Mouse (Mus musculus) olfactory bulb, adult 2 months (tissue): ENCODE measurements around the gene Slc22a4. TPM values are rescaled to one million over a fixed set of nuclear protein-coding genes. Genes with fewer than 3 reads are reported as not detected.
"Not testable (repeated sequence)": the region's sequence is repeated elsewhere in the genome, so short reads cannot be mapped to it uniquely, and the experiment has no call there.

Experiments used
- H3K27ac ChIP-seq: fragments of 200-500 bp; 2 replicates; pipeline ENCODE4 v1.5.1; 2012; ENCODE audit warnings: low read depth, low read length; ENCODE audit not compliant: insufficient read depth
- H3K4me1 ChIP-seq: fragments of 200-500 bp; 2 replicates; pipeline ENCODE4 v1.6.1; 2012; ENCODE audit warnings: low read length; ENCODE audit not compliant: control insufficient read depth, insufficient read depth
- H3K4me3 ChIP-seq: fragments of 200-500 bp; 2 replicates; pipeline ENCODE4 v1.5.1; 2012; ENCODE audit warnings: mild to moderate bottlenecking, low read depth, low read length, moderate library complexity; ENCODE audit not compliant: insufficient read depth
- CTCF ChIP-seq: fragments of 200-500 bp; IDR thresholded peaks from 2 replicates; pipeline ENCODE4 v1.5.1; 2012; ENCODE audit warnings: low read depth, mild to moderate bottlenecking, low read length, moderate library complexity; ENCODE audit not compliant: insufficient read depth
- POLR2A ChIP-seq: fragments of 200-500 bp; IDR thresholded peaks from 2 replicates; pipeline ENCODE4 v1.6.1; 2012; ENCODE audit warnings: mild to moderate bottlenecking, low read depth, low read length, moderate library complexity; ENCODE audit not compliant: insufficient read depth
- WGBS: fragments of 180-500 bp; shearing (Covaris S2); methylation state at CpG from one replicate; pipeline ENCODE4 v1.1.7; 2018; 5-methylcytosine and 5-hydroxymethylcytosine counted together
- polyA plus RNA-seq: library from polyadenylated mRNA; stranded (reverse); fragments of >200 nt; gene quantifications from 2 replicates; pipeline ENCODE4 v1.2.4, GENCODE M21; 2012; ENCODE audit warnings: low replicate concordance; ENCODE audit not compliant: missing spikeins, insufficient read depth, insufficient read length

Slc22a4 gene
- polyA plus RNA-seq, 1 experiment = not detected

- H3K4me3 ChIP-seq, H3K27ac ChIP-seq, H3K4me1 ChIP-seq: not testable (repeated sequence)
- 46% methylated on average over 12 of the region's 12 CpGs for WGBS
- 0 out of 2 replicates have a peak, but pooled peaks have one; percentile 15 for TF ChIP-seq CTCF
These were observed 24.9 kb downstream of the Slc22a4 start for GRCm38 (mm10) chr11:54002761-54003717.

- no peak overlapping the region for H3K4me3 ChIP-seq
- TF ChIP-seq POLR2A (no peak), CTCF (peak; percentile 62)
These were observed 25.6 kb downstream of the Slc22a4 start for GRCm38 (mm10) chr11:54002147-54002760.

GRCm38 (mm10) chr11:53997661-53998060 lies 30.2 kb downstream of the Slc22a4 start:
- TF ChIP-seq CTCF (no peak), POLR2A (no peak)
- Histone ChIP-seq H3K4me3 (no peak overlapping the region), H3K4me1 (no peaks in the 10 kb centered on the region), H3K27ac (no peak overlapping the region)
- WGBS = 88% methylated on average over 2 of the region's 2 CpGs

More at GRCm38 (mm10) chr11:54002147-54002760, 25.6 kb downstream of the Slc22a4 start:
- Histone ChIP-seq H3K4me1 (no peaks in the 10 kb centered on the region), H3K27ac (no peak overlapping the region)
- 3% methylated on average over 5 of the region's 5 CpGs for WGBS

GRCm38 (mm10) chr11:53992264-53992663 lies 35.6 kb downstream of the Slc22a4 start:
- 83% methylated on average over 4 of the region's 4 CpGs for WGBS
- H3K4me1 ChIP-seq = no peaks in the 10 kb centered on the region

GRCm38 (mm10) chr11:53989232-53989631 lies 38.7 kb downstream of the Slc22a4 start:
- H3K4me3 ChIP-seq = no peak overlapping the region
- 67% methylated on average over 1 of the region's 1 CpGs for WGBS
- no peak overlapping the region for H3K27ac ChIP-seq
- TF ChIP-seq POLR2A (no peak), CTCF (no peak)
- H3K4me1 ChIP-seq = no peaks in the 10 kb centered on the region

More at GRCm38 (mm10) chr11:53992264-53992663, 35.6 kb downstream of the Slc22a4 start:
- no peak overlapping the region for H3K4me3 ChIP-seq
- no peak for TF ChIP-seq POLR2A
- TF ChIP-seq CTCF = no peak
- no peak overlapping the region for H3K27ac ChIP-seq

- Histone ChIP-seq H3K4me1 (no peaks in the 10 kb centered on the region), H3K27ac (no peak overlapping the region), H3K4me3 (no peak overlapping the region)
- no peak for TF ChIP-seq POLR2A
- TF ChIP-seq CTCF = no peak
- 89% methylated on average over 4 of the region's 4 CpGs for WGBS
These were observed 39.8 kb downstream of the Slc22a4 start for GRCm38 (mm10) chr11:53988081-53988480.

- Histone ChIP-seq H3K4me1 (peaks cover 9% of the 10 kb centered on the region), H3K4me3 (no peak overlapping the region), H3K27ac (no peak overlapping the region)
- WGBS = 97% methylated on average over 4 of the region's 4 CpGs
- TF ChIP-seq CTCF (no peak), POLR2A (no peak)
These were observed 46.5 kb downstream of the Slc22a4 start for GRCm38 (mm10) chr11:53981396-53981795.

GRCm38 (mm10) chr11:53979788-53980621 lies 47.9 kb downstream of the Slc22a4 start, which contains the start of gene Slc22a21:
Slc22a21 (minus strand) TSS chr11:53980332.
- Histone ChIP-seq H3K27ac (no peak within 1 kb of the TSS), H3K4me1 (peaks cover 9% of the 10 kb centered on the region), H3K4me3 (peak within 1 kb of the TSS; percentile 77)
- TF ChIP-seq POLR2A (no peak), CTCF (no peak)
- WGBS = 3% methylated on average over 73 of the region's 73 CpGs

GRCm38 (mm10) chr11:53979456-53979787 lies 48.5 kb downstream of the Slc22a4 start:
- peak overlapping the region; percentile 77 for H3K4me3 ChIP-seq
- not testable (repeated sequence) for H3K4me1 ChIP-seq, H3K27ac ChIP-seq
- WGBS = 2% methylated on average over 23 of the region's 23 CpGs
